Mouse (Mus musculus): ENCODE measurements around the gene Itgb8.

The Itgb8 gene

GRCm38 (mm10) chr12:119147753-119148152 lies 90.8 kb downstream of the Itgb8 start:
- in situ Hi-C loops (cut with MboI, MseI) = no loop called here

DNA sequence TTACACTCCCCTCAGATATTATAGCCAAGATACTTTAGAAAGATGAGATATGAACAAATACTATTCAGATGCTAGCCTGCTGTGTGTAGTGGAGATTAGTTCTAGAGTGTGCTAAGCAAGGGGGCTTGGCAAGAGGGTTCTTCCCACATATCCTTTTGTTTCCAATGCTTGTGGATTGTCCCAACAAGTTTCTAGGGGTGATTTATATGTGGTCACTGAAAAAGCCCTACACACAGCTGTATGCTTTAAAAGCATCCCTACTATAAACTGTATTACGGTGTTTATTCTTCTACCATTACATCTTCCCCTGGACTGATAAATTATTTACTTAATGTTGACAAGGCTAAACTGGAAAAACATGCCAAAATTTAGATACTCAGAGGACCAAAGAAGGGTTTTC lies 92.6 kb downstream of the Itgb8 start:
- in situ Hi-C loops (cut with MboI, MseI) = no loop called here

DNA sequence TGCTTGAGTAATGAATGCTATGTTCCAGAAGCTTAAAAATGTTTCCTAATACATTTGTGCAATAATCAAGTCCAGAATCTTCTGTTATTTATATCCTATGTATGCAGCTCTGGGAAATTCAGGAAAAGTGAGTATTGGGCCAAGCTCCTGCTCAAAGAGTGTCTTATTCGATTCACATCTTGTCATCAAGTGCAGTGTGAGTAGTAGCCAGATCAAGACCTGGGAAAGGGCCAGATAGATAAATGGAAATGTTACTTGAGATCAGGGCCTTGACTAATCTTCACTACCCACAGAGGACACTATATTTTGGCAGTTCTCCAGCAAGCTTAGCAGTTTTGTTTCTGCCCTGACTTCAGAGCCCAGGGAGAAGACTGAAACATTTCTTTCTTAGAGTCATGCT lies 100.7 kb downstream of the Itgb8 start:
- in situ Hi-C loops (cut with MboI, MseI) = no loop called here

DNA sequence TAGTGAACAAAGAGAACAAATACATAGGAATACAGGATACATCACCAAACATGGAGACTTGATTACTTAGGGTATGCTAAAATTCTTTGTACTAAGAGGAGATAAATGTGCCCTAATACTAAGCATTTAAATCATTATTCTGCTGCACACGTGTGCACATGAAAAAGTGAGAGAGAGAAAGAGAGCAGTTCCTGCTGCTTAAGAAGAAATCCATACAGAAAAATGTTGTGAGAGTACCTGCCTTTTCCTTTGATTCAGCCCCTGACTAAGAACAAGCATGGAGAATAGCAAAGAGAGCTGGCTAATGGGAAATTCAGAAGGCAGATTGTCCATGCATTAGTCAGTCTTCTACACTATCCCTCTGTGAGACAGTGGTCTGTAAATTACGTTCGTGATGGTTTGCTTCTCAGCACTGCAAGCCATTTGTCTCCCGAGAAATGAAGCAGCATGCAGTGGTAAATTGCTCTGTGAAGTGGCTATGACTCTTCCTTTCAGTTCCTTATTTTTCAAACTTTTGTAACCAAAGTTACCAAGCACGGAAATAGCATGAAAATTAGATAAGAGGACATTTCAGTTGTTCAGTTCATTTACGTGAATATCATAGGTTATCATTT lies 125.0 kb downstream of the Itgb8 start:
- in situ Hi-C loops (cut with MboI, MseI) = no loop called here

- in situ Hi-C loops (cut with MboI, MseI) = no loop called here
These were observed 128.5 kb downstream of the Itgb8 start for GRCm38 (mm10) chr12:119110091-119110490.

All from T-helper 2 cell (primary cell).